Mouse (Mus musculus) spleen, adult 2 months (tissue): ENCODE measurements around the gene 1700013G24Rik. TPM values are rescaled to one million over a fixed set of nuclear protein-coding genes. Genes with fewer than 3 reads are reported as not detected.

Source experiments
- DNase-seq, 2 experiments: peaks; one replicate each; pipeline versions ENCODE4 v3.0.0 to v3.0.0-alpha.2; 2012 to 2021; ENCODE audit warnings: low spot score in 2 of 2, low read depth in 1 of 2
- H3K27ac ChIP-seq: fragments of 200-500 bp; 2 replicates; pipeline ENCODE4 v1.5.1; 2012; ENCODE audit warnings: low read length, inconsistent platforms; ENCODE audit not compliant: insufficient read depth
- H3K27me3 ChIP-seq: fragments of 200-500 bp; 2 replicates; pipeline ENCODE4 v1.6.1; 2012; ENCODE audit warnings: mild to moderate bottlenecking, moderate library complexity, low read length, inconsistent platforms; ENCODE audit not compliant: control insufficient read depth, insufficient read depth
- H3K36me3 ChIP-seq: fragments of 200-500 bp; 2 replicates; pipeline ENCODE4 v1.6.1; 2012; ENCODE audit warnings: mild to moderate bottlenecking, low read length, inconsistent platforms; ENCODE audit not compliant: control insufficient read depth, insufficient read depth
- H3K4me1 ChIP-seq: fragments of 200-500 bp; 2 replicates; pipeline ENCODE4 v1.6.1; 2011; ENCODE audit warnings: inconsistent platforms; ENCODE audit not compliant: control insufficient read depth, insufficient read depth, insufficient read length
- H3K4me3 ChIP-seq: fragments of 200-500 bp; 2 replicates; pipeline ENCODE4 v1.5.1; 2011; ENCODE audit warnings: mild to moderate bottlenecking, inconsistent platforms; ENCODE audit not compliant: insufficient read depth, insufficient read length; ENCODE audit errors: extremely low read depth
- CTCF ChIP-seq: fragments of 200-500 bp; IDR thresholded peaks from 2 replicates; pipeline ENCODE4 v1.5.1; 2011; ENCODE audit warnings: mild to moderate bottlenecking, inconsistent platforms; ENCODE audit not compliant: insufficient read depth, insufficient read length, insufficient replicate concordance; ENCODE audit errors: extremely low read depth
- POLR2A ChIP-seq: fragments of 200-500 bp; IDR thresholded peaks from 2 replicates; pipeline ENCODE4 v1.6.1; 2011; ENCODE audit warnings: low read depth, low read length, inconsistent platforms
- whole genome bisulfite sequencing: fragments of 180-500 bp; shearing (Covaris S2); methylation state at CpG from one replicate; pipeline ENCODE4 v1.1.7; 2018; 5-methylcytosine and 5-hydroxymethylcytosine counted together
- polyA plus RNA-seq: library from polyadenylated mRNA; depleted of rRNA; stranded (reverse); fragments of >200 nt; gene quantifications from 2 replicates; pipeline ENCODE4 v1.2.3, GENCODE M21; 2012

The 1700013G24Rik gene
- polyA plus RNA-seq, 1 experiment: not detected

DNA sequence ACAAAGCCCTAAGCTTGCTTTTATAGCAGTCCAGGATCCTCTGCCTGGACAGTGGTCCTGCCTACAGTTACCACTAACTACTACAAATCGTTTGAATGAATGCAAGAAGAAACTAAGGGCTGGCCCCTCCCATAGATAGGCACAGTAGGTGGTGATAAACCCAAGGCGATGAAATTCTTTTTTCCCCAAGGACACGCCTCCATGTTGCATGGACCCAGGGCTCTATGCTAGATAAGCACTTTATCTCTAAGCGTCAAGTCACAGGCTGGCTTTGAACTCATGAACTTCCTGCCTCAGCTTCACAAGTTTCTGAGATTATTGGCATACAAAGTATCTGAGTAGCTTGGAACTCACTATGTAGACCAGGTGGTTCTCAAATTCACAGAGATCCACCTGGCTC lies 4.2 kb downstream of the 1700013G24Rik start:
- H3K27me3 ChIP-seq: no peaks in the 10 kb centered on the region
- WGBS: 71% methylated on average over 4 of the region's 4 CpGs
- no peak for DNase-seq
- H3K4me3 ChIP-seq: no peak overlapping the region
- no peaks in the 10 kb centered on the region for H3K4me1 ChIP-seq
- TF ChIP-seq POLR2A (no peak), CTCF (no peak)
- H3K27ac ChIP-seq: no peak overlapping the region
- no peaks in the 10 kb centered on the region for H3K36me3 ChIP-seq

DNA sequence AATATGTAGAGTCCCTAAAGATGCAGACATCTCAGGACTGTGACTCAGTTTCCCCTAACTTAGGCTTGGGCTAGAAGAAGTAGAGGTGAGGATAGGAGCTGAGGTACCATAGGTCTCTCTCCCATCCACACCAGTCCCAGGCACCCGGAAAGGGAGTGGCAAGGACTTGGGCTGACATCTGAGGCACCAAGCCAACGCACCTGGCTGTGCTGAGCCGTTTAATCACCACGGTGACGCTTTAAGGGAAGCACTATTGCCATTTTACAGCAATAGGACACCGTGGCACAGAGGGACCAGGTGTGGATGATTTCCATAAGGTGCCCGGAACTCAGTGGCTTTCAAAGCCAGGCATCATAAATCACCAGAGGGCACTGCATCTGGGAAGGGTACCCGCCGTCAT lies 5.2 kb downstream of the 1700013G24Rik start:
- Histone ChIP-seq H3K4me1 (no peaks in the 10 kb centered on the region), H3K4me3 (no peak overlapping the region), H3K27me3 (no peaks in the 10 kb centered on the region), H3K27ac (no peak overlapping the region), H3K36me3 (no peaks in the 10 kb centered on the region)
- no peak for DNase-seq
- 57% methylated on average over 9 of the region's 9 CpGs for WGBS
- TF ChIP-seq CTCF (no peak), POLR2A (no peak)

DNA sequence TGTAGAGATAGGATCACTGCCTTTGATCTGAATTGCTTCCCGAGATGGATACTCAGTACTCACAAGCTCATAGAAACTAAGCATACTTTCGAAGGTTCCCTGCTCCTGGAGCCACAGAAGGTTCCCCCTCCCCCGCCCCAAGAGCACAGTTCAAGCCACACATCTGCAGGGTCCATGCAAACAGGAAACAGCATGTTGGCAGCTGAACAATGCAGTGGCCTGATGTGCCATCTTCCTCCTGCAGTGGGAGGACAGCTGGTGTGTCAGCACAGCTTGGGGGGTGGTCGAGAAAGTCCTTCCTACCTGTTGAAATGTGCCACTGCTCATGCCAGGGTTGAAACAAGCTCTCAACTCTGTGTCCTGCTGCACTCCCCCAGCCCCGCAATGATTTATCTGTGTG lies 5.8 kb downstream of the 1700013G24Rik start:
- Histone ChIP-seq H3K36me3 (no peaks in the 10 kb centered on the region), H3K4me3 (no peak overlapping the region), H3K4me1 (no peaks in the 10 kb centered on the region), H3K27me3 (no peaks in the 10 kb centered on the region), H3K27ac (no peak overlapping the region)
- no peak for DNase-seq
- TF ChIP-seq POLR2A (no peak), CTCF (no peak)
- 22% methylated on average over 5 of the region's 5 CpGs for WGBS

DNA sequence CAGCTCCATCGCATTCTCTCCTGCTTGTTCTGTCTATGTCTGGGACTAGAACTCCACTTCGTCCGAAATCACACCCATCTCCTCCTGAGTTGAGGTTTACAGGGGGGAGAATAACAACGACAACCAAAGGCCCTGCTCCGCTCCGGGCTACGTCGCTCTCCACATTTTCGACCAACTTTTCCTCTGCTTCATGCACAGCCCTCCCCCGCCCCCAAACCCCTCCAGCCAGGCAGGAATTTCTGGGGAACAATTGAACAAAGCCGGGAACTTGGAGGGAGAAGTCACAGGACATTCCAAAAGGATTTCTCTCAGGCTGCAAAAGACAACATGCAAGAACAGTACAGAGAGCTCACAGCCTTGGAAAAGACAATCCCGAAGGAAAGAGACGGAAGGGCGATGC lies 7.6 kb downstream of the 1700013G24Rik start:
- Histone ChIP-seq H3K36me3 (no peaks in the 10 kb centered on the region), H3K27me3 (no peaks in the 10 kb centered on the region), H3K4me1 (no peaks in the 10 kb centered on the region), H3K4me3 (no peak overlapping the region), H3K27ac (no peak overlapping the region)
- WGBS: 86% methylated on average over 14 of the region's 14 CpGs
- no peak for TF ChIP-seq POLR2A
- DNase-seq: no peak

DNA sequence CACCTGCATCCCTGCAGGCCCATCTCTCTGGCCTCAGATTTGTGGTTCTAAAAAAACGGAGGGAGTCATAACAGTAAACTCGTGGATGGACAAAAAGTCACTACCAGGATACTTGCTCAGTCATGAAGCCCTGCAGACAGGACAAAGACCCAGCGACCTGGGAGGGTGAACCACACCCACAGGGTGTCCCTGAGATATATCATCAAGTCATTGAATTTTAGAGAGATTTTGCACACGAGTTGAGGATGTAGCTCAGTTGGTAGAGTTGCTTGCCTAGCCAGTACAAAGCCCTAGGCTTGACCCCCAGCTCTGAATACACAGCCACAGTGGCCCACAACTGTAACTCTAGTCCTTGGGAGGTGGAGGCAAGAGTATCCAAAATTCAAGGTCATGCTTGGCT lies 8.1 kb downstream of the 1700013G24Rik start:
- H3K27me3 ChIP-seq: no peaks in the 10 kb centered on the region
- no peak overlapping the region for H3K4me3 ChIP-seq
- H3K4me1 ChIP-seq: no peaks in the 10 kb centered on the region
- TF ChIP-seq CTCF (no peak), POLR2A (no peak)
- no peak overlapping the region for H3K27ac ChIP-seq
- DNase-seq: no peak
- WGBS: 76% methylated on average over 4 of the region's 4 CpGs
- no peaks in the 10 kb centered on the region for H3K36me3 ChIP-seq

DNA sequence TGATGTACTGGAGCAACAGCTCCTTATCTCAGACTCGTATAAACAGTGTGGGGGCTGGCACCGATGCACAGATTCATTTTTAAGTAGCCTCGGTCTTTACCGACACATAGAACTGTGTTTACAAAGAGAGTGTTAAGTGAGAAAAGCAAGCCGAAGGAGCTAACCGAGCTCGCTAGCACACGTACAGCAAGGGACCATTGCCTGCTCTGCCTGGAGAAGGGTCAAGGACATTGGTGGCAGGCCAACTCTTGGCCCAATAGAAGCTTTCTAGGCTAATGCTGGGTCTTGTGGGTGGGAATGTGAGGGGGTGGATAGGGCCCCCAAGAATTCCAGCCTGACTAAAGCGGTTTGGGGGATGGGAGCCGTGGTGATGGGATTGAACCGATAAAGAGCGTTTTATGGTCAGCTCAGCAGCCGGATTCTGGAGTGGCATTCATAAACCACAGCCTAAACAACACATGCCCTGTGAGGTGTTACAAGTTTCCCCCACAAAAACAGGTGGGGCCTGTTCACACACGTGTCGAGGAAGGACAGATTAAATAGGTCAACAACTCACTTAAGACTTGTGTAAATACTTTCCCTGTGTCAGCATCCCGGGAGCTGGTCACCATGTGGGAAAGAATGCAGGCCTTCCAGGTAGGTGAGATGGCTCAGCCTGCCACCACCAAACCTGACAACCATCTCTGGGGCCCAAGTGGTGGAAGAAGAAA lies 9.1 kb downstream of the 1700013G24Rik start:
- H3K4me3 ChIP-seq: no peak overlapping the region
- no peak for DNase-seq
- 86% methylated on average over 16 of the region's 16 CpGs for WGBS
- H3K27me3 ChIP-seq: no peaks in the 10 kb centered on the region
- H3K36me3 ChIP-seq: no peaks in the 10 kb centered on the region
- TF ChIP-seq CTCF (no peak), POLR2A (no peak)
- H3K27ac ChIP-seq: no peak overlapping the region
- H3K4me1 ChIP-seq: no peaks in the 10 kb centered on the region

DNA sequence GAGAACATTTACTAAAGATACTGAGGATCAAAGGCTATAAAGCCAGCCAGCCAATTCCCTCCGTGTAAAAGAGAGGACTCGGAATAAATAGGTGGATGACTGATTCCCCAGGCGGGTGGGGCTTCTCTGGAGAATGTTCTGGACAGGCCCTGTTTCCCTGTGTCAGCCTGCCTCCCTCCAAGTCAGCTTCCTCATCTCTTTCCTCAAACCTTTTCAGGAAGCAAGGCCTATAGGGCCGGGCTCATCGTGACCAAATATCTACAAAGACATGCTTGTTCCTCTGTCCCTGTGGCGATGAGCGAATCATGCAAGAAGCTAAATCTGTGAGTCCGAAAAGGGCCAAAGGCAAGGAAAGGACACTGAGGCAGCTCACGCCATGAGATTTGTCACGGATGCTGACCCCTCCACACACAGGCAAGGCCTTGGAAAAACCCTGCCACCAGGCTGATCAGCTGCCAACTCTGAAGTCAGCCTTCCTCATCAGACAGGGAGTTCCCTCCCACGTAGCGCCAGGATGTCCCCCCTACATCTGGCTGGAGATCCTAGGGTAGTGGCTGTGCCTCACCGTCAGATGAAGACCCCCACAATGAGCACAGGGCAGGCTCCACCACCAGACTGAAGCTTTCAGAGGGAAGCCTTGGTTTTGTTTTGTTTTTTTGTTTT lies 12.2 kb downstream of the 1700013G24Rik start:
- H3K27me3 ChIP-seq: peaks cover 3% of the 10 kb centered on the region; the same call in 1 of the 2 replicates
- no peak overlapping the region for H3K4me3 ChIP-seq
- 80% methylated on average over 13 of the region's 13 CpGs for whole genome bisulfite sequencing
- DNase-seq: no peak
- no peak overlapping the region; the same call in 1 of the 2 replicates for H3K27ac ChIP-seq
- peaks cover 9% of the 10 kb centered on the region for H3K4me1 ChIP-seq
- no peaks in the 10 kb centered on the region for H3K36me3 ChIP-seq
- TF ChIP-seq POLR2A: no peak
- no peak for TF ChIP-seq CTCF
